Mouse (Mus musculus) embryonic fibroblast, embryonic 13.5 days (primary cell): ENCODE results near the gene Agps. TPM values are rescaled to one million over a fixed set of nuclear protein-coding genes. Genes with fewer than 3 reads are reported as not detected.
"Not testable (repeated sequence)": the region's sequence is repeated elsewhere in the genome, so short reads cannot be mapped to it uniquely, and the experiment has no call there.

Experiments
- H3K27ac ChIP-seq: 2 replicates; pipeline ENCODE4 v1.5.1; 2012; ENCODE audit warnings: low read length, control low read depth, inconsistent platforms; ENCODE audit not compliant: insufficient read depth
- H3K4me1 ChIP-seq: 2 replicates; pipeline ENCODE4 v1.6.1; 2011; ENCODE audit warnings: low read length; ENCODE audit not compliant: control insufficient read depth, insufficient read depth
- H3K4me3 ChIP-seq: 2 replicates; pipeline ENCODE4 v1.5.1; 2011; ENCODE audit warnings: mild to moderate bottlenecking, control low read depth, low read length; ENCODE audit not compliant: insufficient read depth
- CTCF ChIP-seq: IDR thresholded peaks from 2 replicates; pipeline ENCODE4 v1.5.1; 2011; ENCODE audit warnings: mild to moderate bottlenecking, control low read depth, low read length, moderate library complexity, borderline replicate concordance; ENCODE audit not compliant: insufficient read depth
- POLR2A ChIP-seq: IDR thresholded peaks from 2 replicates; pipeline ENCODE4 v1.6.1; 2011; ENCODE audit warnings: low read depth, mild to moderate bottlenecking, control low read depth, low read length, moderate library complexity
- polyA plus RNA-seq: library from polyadenylated mRNA; stranded (reverse); fragments of >200 nt; gene quantifications from 2 replicates; pipeline ENCODE4 v1.2.4, GENCODE M21; 2011; ENCODE audit warnings: low read depth; ENCODE audit not compliant: missing spikeins, insufficient read length

The Agps gene
- polyA plus RNA-seq, 1 experiment, result 71.1 TPM

- H3K4me1 ChIP-seq, result no peaks in the 10 kb centered on the region
- TF ChIP-seq CTCF (no peak), POLR2A (no peak)
Observed at GRCm38 (mm10) chr2:75928011-75928410, 96.0 kb downstream of the Agps start.

GRCm38 (mm10) chr2:75929141-75929540, 97.2 kb downstream of the Agps start:
- Histone ChIP-seq H3K27ac (no peak overlapping the region), H3K4me3 (no peak overlapping the region), H3K4me1 (no peaks in the 10 kb centered on the region)
- TF ChIP-seq POLR2A, result no peak
- no peak for TF ChIP-seq CTCF

More at GRCm38 (mm10) chr2:75928011-75928410, 96.0 kb downstream of the Agps start:
- H3K4me3 ChIP-seq, result no peak overlapping the region
- no peak overlapping the region for H3K27ac ChIP-seq

- no peak for TF ChIP-seq POLR2A
- Histone ChIP-seq H3K4me1 (no peaks in the 10 kb centered on the region), H3K27ac (no peak overlapping the region), H3K4me3 (no peak overlapping the region)
Observed at GRCm38 (mm10) chr2:75929786-75930444, 97.9 kb downstream of the Agps start.

- H3K4me1 ChIP-seq, result no peaks in the 10 kb centered on the region
- no peak overlapping the region for H3K27ac ChIP-seq
- H3K4me3 ChIP-seq, result no peak overlapping the region
- TF ChIP-seq POLR2A, result no peak
- TF ChIP-seq CTCF, result no peak
Observed at GRCm38 (mm10) chr2:75930941-75931340, 99.0 kb downstream of the Agps start.

DNA sequence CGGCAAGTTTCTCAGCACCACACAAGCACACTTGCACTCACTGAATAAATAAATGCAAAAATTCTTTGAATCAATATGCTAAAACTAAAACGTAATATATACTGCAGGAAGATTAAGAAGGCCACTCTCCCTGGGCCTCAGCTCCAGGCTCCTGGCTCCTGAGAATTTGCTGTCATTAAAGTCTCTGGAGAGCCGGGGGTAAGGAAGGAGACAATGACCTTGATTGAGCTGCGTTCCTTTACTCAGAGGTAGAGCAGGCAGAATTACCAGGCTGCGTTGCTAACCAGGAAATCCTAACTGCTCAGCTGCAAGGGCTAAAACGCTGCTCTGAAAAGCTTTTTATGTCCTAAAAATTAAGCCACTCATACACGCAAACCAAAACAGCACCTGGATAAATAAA, 101.6 kb downstream of the Agps start:
- H3K4me3 ChIP-seq, result no peak overlapping the region
- TF ChIP-seq CTCF (no peak), POLR2A (no peak)
- no peak overlapping the region for H3K27ac ChIP-seq
- no peaks in the 10 kb centered on the region for H3K4me1 ChIP-seq

DNA sequence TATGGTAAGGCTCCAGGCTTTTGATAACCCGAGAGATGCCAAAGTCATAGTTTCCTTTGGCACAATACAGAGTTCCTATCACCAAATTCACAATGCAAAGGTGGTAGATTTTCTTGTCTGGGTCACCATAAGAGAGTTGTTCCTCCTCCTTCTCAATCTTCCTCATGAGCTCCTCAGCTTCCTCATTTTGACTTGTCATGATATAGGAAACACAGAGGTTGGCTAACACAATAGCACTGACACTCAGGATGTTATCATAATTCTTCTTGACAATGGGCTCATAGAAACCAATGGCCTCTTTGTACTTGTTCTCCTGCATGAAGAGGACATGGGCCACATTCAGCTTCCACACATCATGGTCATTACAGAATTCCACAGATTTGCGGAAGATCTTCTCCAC, 104.7 kb downstream of the Agps start:
- not testable (repeated sequence) for H3K27ac ChIP-seq, H3K4me1 ChIP-seq, H3K4me3 ChIP-seq

DNA sequence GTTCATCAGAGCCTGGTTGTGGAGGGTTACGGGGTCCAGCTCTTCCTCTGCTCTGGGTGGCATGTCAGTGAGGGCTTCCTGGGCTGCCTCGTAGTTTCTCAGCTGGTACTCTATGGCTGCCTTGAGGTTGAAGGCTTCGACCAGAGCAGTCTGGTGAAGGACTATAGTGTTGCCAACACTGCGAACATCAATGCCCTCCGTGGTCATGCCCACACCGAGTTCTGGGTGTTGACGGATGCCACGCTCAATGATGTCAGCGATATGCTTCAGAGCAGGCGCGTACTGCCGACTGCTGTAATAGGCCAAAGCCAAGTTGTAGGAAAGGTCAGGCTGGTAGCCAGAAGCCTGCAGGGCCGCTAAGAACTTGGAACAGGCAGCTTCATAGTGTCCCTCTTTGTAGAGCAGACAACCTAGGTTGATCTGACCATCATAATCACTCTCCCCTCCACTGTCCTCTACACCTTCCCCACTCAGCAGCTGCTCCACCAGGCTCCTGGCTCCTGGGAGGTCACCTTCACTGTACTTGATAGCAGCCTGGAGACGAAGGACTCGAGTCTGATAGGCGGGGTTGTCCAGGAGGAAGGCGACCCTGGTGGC, 105.6 kb downstream of the Agps start:
- H3K4me3 ChIP-seq, H3K27ac ChIP-seq, H3K4me1 ChIP-seq: not testable (repeated sequence)

GRCm38 (mm10) chr2:75938117-75939063, 106.4 kb downstream of the Agps start, which contains the start of gene Ttc30b:
Gene Ttc30b (minus strand): TSS chr2:75938585.
- Histone ChIP-seq H3K4me1 (no peaks in the 10 kb centered on the region), H3K27ac (peak within 1 kb of the TSS; percentile 91), H3K4me3 (peak within 1 kb of the TSS; percentile 56)
- TF ChIP-seq CTCF (no peak), POLR2A (peak; percentile 36)

- no peak for TF ChIP-seq POLR2A
- TF ChIP-seq CTCF, result no peak
Observed at GRCm38 (mm10) chr2:75950685-75951084, 118.7 kb downstream of the Agps start.

GRCm38 (mm10) chr2:75953320-75953719, 121.3 kb downstream of the Agps start:
- no peaks in the 10 kb centered on the region for H3K4me1 ChIP-seq
- no peak overlapping the region for H3K4me3 ChIP-seq
- TF ChIP-seq POLR2A (no peak), CTCF (no peak)
- H3K27ac ChIP-seq, result no peak overlapping the region

More at GRCm38 (mm10) chr2:75950685-75951084, 118.7 kb downstream of the Agps start:
- Histone ChIP-seq H3K4me3 (no peak overlapping the region), H3K4me1 (no peaks in the 10 kb centered on the region), H3K27ac (no peak overlapping the region)
